Mouse (Mus musculus): Measurements from ENCODE around the gene Pla2g2e.
A peak's percentile ranks its signal among the peaks of the same experiment; 100 is the strongest.
"Not testable (repeated sequence)": the region's sequence is repeated elsewhere in the genome, so short reads cannot be mapped to it uniquely, and the experiment has no call there.

Gene Pla2g2e

GRCm38 (mm10) chr4:138877731-138878130, at the start of gene Pla2g2e:
Gene Pla2g2e (plus strand): TSS chr4:138877942.
- DNase-seq = no peak

DNA sequence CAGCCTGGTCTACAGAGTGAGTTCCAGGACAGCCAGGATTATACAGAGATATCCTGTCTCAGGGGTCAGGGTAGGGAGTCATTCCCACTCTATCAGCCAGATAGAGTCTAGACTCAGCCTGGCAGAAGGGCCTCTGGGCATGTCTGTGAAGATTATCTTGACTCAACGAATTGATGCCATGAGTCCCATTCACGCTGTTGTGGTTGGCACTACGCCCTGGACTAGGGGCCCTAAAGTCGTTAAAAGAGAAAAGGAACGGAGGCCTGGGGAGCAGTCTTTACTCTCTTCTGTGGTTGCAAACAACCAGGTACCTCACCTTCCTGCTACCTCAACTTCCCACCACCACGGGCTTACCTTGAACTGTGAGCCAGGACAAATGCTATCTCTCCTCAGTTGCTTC, 37.9 kb upstream of the Pla2g2e start:
- no peak for DNase-seq

GRCm38 (mm10) chr4:138840726-138841125, 37.0 kb upstream of the Pla2g2e start:
- peak in 1 of 2 experiments; percentile 31 for DNase-seq

DNA sequence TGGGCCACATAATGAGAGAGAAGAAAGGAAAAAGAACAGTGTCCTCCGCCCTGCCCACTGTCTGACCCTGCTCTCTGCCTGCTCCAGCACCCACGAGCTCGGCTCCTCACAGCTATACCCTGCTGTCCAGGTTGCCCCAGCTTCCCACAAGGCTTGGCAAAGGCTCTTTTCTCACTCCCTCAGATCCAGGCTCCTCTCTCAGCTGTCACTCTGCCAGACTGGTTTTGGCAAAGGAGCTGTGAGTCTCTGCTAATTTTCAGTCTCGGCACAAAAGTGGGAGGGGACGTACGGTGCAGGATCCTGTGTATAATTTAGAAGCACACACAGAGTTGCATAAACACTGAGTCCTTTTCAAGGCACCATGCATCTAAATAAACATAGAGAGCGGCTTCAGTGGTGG, 36.4 kb upstream of the Pla2g2e start:
- peak in 1 of 2 experiments; percentile 40 for DNase-seq

- peak; percentile 52 to 79 for DNase-seq
Observed at GRCm38 (mm10) chr4:138851463-138851862, 26.3 kb upstream of the Pla2g2e start.

- DNase-seq = no peak
Observed at GRCm38 (mm10) chr4:138852961-138853360, 24.8 kb upstream of the Pla2g2e start.

DNA sequence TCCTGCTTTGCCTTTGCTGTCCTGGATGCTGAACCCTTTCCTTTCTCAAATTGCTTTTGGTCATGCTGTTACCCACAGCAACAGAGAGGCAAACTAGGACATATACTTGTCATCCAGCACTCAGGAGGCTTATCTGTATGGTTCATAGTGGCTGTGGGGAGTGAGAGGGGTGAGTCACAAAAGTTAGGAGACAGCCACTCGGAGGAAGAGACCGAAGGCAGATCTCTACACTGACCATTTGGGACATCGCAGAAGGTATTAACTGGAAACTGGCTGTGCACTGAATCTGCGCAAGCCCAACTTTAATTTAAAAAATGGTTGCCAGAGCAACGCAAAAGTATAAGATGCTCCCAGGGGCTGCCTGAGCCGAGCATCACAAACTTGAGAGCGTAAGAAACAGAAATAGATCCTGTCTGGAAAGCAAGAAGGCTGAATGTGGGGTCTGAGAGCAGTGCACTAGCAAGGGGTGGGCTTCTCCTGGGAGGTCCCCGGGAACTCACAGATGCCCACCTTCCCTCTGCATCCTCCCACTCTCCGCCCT, 22.6 kb upstream of the Pla2g2e start:
- no peak for DNase-seq

DNA sequence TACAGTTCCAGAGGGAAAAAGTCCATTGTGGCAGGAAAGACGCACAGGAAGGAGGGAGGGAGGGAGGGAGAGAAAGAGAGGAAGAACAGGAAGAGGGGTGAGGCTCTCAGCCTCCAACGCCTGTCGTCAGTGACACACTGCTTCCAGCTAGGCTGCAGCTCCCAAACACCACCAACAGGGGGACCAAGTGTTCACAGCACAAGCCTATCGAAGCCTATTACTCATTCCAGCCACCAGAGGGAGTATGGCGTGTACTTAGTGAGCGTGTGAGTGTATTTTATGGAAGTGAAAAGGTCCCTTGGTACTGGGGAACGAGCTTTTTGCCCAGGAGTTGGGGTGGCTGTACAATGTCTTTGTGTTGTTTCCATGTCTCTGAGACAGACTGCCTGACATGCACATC, 21.3 kb upstream of the Pla2g2e start:
- DNase-seq = peak; percentile 64 to 81

- DNase-seq = no peak
Observed at GRCm38 (mm10) chr4:138857576-138857975, 20.2 kb upstream of the Pla2g2e start.

GRCm38 (mm10) chr4:138858446-138858845, 19.3 kb upstream of the Pla2g2e start:
- DNase-seq = no peak

- peak in 1 of 2 experiments; percentile 43 for DNase-seq
Observed at GRCm38 (mm10) chr4:138859245-138859644, 18.5 kb upstream of the Pla2g2e start.

DNA sequence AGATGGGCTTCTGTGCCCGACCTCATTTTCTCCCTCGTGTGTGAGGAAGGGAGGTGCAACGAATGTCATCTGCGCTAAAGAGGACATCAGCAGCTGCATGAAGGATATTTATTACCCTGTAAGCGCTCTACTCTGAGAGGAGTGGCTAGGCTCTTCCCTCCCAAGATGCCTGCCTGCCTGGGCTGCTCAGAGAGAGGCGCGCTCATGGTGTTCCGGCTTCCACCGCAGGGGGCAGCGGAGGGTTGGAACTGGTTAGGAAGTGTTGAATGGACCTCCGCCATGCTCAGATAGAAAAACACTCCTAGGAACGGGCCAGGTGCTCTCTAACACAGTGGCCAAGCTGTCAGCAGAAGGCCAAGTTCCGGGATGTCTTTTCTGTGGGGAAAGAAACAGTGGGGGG, 18.0 kb upstream of the Pla2g2e start:
- DNase-seq = peak; percentile 76 to 89

DNA sequence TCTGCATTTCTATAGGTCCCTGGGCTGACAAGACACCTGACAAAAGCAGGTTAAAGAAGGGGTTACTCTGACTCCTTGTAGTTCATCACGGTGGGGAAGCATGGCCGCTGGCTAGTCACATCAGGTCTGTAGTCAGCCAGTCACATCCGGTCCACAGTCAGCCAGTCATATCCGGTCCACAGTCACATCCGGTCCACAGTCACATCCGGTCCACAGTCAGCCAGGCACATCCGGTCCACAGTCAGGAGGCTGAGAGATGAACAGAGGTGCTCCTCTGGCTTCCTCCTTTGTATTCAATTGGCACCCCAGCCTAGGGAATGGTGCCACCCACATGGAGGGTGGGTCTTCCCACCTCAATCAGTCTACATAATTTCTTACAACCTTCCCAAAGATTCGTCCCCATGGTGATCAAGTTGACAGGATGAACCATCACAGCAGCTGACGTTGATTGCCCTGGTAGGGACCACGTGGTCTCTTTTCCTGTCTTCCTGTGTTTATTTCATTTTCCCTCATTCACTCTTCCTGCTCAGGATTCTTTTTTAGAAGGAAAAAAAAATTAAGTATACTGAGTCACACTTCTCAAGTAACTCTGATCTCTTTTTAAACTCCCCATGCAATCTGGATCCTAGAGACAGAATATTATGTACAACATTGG, 14.3 kb upstream of the Pla2g2e start, which contains the start of gene Pla2g5:
Pla2g5 (minus strand) TSS at position 139 of the 655 bp plus-strand sequence.
- peak; percentile 37 to 40 for DNase-seq

DNA sequence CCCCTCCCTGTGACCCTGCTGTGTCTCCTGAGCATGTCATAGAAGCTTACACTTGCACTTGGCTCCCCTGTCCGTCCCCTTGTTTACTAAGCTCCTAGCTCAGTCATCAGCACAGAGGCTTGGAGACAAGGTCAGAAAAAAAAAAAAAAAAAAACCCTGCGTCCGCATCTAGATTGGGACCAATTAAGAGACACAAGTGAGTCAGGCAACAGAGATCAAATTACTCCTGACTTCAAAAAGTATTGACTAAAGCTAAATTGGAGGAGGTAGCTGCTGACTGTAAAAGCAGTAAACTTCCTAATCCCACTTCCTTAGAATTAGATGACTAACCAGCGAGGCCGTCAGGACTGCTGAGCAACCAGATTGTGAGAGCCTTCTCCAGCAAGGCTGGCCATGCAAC, 12.7 kb upstream of the Pla2g2e start:
- DNase-seq = no peak

GRCm38 (mm10) chr4:138865991-138866390, 11.8 kb upstream of the Pla2g2e start:
- no peak for DNase-seq

DNA sequence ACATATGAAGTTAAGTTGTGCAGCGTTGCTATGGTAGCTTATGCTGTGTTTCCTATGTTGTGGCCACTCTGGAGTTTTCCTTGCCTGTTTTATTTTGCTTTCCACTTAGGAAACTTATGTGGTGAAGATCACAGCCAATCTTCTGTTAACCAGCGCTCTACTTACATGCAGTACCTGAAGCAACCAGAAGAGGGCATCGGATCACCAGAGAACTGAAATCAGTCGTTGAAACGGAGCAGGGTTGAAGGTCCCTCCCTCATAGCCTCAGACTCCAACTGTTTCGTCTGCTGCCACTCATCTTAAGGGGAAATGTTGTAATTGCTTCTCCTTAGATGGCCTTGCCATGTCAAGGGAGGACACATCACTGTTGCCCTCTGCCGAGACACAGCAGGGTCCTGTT, 11.3 kb upstream of the Pla2g2e start:
- DNase-seq = peak; percentile 74 to 87

DNA sequence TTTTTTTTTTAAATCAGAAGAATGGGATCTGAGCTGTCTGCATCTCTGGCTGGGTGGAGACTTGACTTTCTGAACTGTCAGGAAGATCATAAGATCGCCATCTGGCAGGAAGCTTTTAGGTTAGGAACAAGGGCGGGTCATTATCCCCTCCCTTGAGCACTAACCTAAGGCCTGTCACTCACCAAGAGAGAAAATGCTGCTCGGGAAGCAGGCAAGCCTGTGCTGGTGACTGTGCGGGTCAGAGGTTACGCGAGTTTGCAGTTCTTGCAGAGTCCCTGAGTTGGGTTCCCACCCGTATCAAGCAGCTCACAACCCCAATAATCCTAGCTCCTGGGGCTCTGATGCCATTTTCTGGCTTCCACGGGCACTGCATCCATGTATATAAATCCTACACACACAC, 9.1 kb upstream of the Pla2g2e start:
- DNase-seq = peak in 1 of 2 experiments; percentile 16

- no peak for DNase-seq
Observed at GRCm38 (mm10) chr4:138873864-138874263, 3.9 kb upstream of the Pla2g2e start, which contains the start of gene Gm13030. Gene Gm13030 (minus strand): TSS chr4:138873964.

GRCm38 (mm10) chr4:138875275-138875674, 2.5 kb upstream of the Pla2g2e start:
- not testable (repeated sequence) for DNase-seq

DNA sequence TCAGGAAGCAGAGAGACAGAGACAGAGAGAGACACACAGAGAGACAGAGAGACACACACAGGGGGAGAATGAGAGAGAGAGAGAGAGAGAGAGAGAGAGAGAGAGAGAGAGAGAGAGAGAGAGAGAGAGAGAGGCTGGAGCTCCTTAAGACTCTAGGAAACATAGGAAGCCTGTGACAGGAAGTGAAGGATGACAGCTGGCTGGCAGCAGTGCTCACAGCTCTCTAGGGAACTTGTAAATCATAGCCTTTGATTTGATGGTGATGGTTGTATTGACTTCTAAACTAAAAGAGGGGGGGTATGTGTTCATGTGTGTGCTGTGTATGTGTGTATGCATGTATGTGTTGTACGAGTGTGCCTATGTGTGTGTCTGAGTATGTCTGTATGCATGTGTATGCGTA, 1.8 kb upstream of the Pla2g2e start:
- DNase-seq = no peak

DNA sequence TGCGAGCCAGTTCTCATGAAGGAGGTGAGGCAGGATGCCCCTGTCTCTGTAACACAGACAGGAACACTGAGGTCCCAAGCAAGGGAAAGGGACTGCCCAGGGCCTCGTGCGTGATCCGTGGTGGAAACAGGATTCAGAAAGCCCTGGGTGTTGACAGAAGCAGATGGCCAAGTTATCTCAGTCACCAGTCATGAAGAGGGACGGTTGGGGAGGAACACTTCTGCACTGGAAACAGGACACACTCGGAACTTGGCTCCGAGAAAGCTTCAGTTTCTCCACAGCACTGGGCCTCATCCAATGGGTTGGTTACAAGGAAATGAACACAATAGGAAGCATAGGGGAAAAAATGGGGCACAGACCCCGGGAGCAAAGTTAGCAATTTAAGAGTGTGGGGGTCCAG, 1.0 kb downstream of the Pla2g2e start:
- DNase-seq = no peak

DNA sequence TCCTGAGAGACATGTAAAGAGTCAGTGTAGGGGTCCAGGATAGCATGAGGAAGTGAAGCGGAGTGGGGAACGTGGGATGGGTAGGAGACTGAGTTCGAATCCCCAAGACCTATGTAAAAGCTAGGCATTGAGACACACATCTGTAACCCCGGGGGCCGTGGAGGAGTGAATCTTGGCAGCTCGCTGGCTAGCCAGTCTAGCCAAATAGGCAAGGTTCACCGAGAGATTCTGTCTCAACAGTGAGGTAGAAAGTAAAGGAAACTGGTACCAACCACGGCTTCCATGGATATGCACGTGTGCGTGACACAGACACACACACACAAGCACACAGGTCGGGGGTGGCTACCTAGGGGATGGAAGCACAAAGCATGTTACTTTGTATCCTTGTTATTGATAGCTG, 2.1 kb downstream of the Pla2g2e start:
- no peak for DNase-seq

DNA sequence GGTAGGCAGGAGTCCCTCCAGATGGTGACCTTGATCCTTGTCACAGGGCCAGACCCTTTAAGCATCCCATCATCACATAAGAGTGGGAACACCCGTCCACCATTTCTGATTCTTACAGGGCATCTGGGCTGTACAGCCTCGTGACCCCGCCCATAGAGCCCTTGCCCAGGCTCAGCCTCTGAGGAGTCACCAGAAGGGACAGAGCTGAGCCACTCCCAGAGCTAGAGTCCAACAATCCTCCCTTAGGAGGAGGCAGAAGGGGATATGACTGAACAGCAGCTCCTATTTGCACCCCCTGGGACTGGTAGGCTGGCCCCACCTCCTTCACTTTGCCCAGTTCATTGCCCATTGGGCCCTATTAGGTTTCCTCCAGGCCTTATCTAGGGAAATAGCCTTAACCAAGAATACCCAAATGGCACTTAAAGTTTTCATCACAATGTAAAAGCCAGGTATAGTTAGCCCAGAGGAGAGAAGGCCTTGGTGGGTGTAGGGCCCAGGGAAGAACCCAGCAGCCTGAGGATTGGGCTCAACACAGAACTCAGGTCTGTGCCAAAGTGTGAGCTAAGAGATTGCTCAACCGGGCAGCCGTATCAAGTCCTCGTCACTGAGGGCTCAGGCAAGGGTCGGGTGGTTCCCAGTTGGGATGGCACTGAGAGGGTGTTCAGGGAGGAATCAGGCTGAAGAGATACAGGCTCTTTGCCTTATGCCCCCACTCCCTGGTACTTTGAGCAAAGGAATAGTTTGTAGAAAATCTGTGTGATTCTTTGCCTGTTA, 3.3 kb downstream of the Pla2g2e start:
- no peak for DNase-seq

DNA sequence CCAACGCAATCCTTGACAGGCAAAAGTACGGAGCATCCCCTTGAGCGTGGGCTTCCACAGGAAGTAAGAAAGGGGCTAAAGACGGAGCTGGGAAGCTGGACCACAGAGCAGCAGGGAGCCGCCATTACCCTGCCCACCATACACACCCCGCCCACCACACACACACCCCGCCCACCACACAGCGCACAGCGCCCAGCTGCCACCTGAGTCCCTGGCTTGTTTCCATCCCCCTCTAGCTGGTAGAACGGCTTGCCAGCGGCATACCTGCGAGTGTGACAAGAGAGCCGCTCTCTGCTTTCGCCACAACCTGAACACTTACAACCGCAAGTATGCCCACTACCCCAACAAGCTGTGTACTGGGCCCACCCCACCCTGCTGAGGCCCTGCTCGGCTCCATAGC, 4.4 kb downstream of the Pla2g2e start:
- DNase-seq = no peak

Measured in kidney, postnatal 36 days (tissue).